Mouse (Mus musculus) intestine, embryonic 16.5 days (tissue): Measurements from ENCODE around the gene Elmo1. TPM values are rescaled to one million over a fixed set of nuclear protein-coding genes. Genes with fewer than 3 reads are reported as not detected.
A peak's percentile ranks its signal among the peaks of the same experiment; 100 is the strongest.

Source experiments
- ATAC-seq: fragments of 200-750 bp; cut with Nextera tagmentation; 2 replicates; pipeline ENCODE4 v1.8.0; 2017; ENCODE audit warnings: moderate TSS enrichment, moderate library complexity
- H3K27ac ChIP-seq: fragments of 300-500 bp; sonication (generic); 2 replicates; pipeline ENCODE4 v1.5.1; 2014; ENCODE audit warnings: mild to moderate bottlenecking, low read length
- H3K27me3 ChIP-seq: fragments of 300-500 bp; sonication (generic); replicated peaks from 2 replicates; pipeline ENCODE4 v1.6.1; 2014; ENCODE audit warnings: low read length, control low read depth, mixed read lengths; ENCODE audit not compliant: control insufficient read depth, insufficient read depth
- H3K36me3 ChIP-seq: fragments of 300-500 bp; sonication (generic); 2 replicates; pipeline ENCODE4 v1.6.1; 2014; ENCODE audit warnings: low read length, control low read depth; ENCODE audit not compliant: control insufficient read depth, insufficient read depth
- H3K4me1 ChIP-seq: fragments of 300-500 bp; sonication (generic); 2 replicates; pipeline ENCODE4 v1.6.1; 2014; ENCODE audit warnings: low read length, control low read depth, mixed read lengths; ENCODE audit not compliant: control insufficient read depth, insufficient read depth
- H3K4me2 ChIP-seq: fragments of 300-500 bp; sonication (generic); 2 replicates; pipeline ENCODE4 v1.6.1; 2014; ENCODE audit warnings: low read depth, low read length, control low read depth
- H3K4me3 ChIP-seq: fragments of 300-500 bp; sonication (generic); 2 replicates; pipeline ENCODE4 v1.5.1; 2014; ENCODE audit warnings: mild to moderate bottlenecking, low read length
- H3K9ac ChIP-seq: fragments of 300-500 bp; sonication (generic); 2 replicates; pipeline ENCODE4 v1.6.1; 2014; ENCODE audit warnings: low read depth, low read length
- H3K9me3 ChIP-seq: fragments of 300-500 bp; sonication (generic); 2 replicates; pipeline ENCODE4 v1.6.1; 2016; ENCODE audit warnings: low read length, control low read depth; ENCODE audit not compliant: control insufficient read depth
- WGBS: fragments of 180-500 bp; shearing (Covaris S2); extraction: QIAGEN DNeasy Blood & Tissue Kit; methylation state at CpG from one replicate; pipeline ENCODE4 v1.1.7; 2014; 5-methylcytosine and 5-hydroxymethylcytosine counted together
- polyA plus RNA-seq: library from polyadenylated mRNA; unstranded; fragments of >200 nt; fragmentation: Nextera tagmentation; extraction: Ambion mirVana; gene quantifications from 2 replicates; pipeline ENCODE4 v1.2.1, GENCODE M21; 2015

Gene Elmo1
- polyA plus RNA-seq, 1 experiment from 2014 or later = 14.4 TPM

- peak; percentile 74 for ATAC-seq
- H3K4me1 ChIP-seq = no peaks in the 10 kb centered on the region
- no peaks in the 10 kb centered on the region for H3K27me3 ChIP-seq
- H3K4me2 ChIP-seq = no peak overlapping the region
- H3K27ac ChIP-seq = no peak overlapping the region
- no peak overlapping the region for H3K4me3 ChIP-seq
- H3K36me3 ChIP-seq = no peaks in the 10 kb centered on the region
- no peaks in the 10 kb centered on the region for H3K9me3 ChIP-seq
- 46% methylated on average over 10 of the region's 10 CpGs for WGBS
- H3K9ac ChIP-seq = no peak overlapping the region
These were observed 422.2 kb downstream of the Elmo1 start for GRCm38 (mm10) chr13:20512317-20513240.

DNA sequence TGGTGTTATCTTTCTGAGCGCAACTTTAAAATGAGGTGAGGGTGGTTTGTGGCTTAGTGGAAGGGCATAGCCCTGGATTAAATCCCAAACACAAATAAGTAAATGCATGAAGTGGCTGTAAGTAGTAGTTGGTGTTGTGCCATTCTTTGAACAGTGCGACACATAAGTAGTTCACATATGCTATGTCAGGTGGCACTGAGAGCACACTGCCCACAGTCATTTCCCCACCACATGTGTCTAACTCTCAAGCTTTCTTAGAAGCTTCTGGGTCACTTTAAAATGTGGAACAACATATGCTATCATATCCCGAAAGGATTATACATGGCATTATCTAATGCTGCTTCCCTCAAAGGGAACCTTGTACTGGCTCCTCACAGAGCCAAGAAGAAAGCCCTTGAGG is 424.3 kb downstream of the Elmo1 start:
- no peaks in the 10 kb centered on the region for H3K4me1 ChIP-seq
- no peaks in the 10 kb centered on the region for H3K27me3 ChIP-seq
- no peak overlapping the region for H3K9ac ChIP-seq
- no peak for ATAC-seq
- no peaks in the 10 kb centered on the region for H3K9me3 ChIP-seq
- H3K36me3 ChIP-seq = no peaks in the 10 kb centered on the region
- 94% methylated on average over 3 of the region's 3 CpGs for WGBS
- H3K27ac ChIP-seq = no peak overlapping the region
- no peak overlapping the region for H3K4me2 ChIP-seq
- no peak overlapping the region for H3K4me3 ChIP-seq

- H3K27ac ChIP-seq = no peak overlapping the region
- no peaks in the 10 kb centered on the region for H3K27me3 ChIP-seq
- H3K4me1 ChIP-seq = no peaks in the 10 kb centered on the region
- WGBS = 77% methylated on average over 4 of the region's 4 CpGs
- no peaks in the 10 kb centered on the region for H3K9me3 ChIP-seq
- H3K36me3 ChIP-seq = no peaks in the 10 kb centered on the region
- no peak for ATAC-seq
- no peak overlapping the region for H3K4me3 ChIP-seq
- no peak overlapping the region for H3K4me2 ChIP-seq
- no peak overlapping the region for H3K9ac ChIP-seq
These were observed 425.7 kb downstream of the Elmo1 start for GRCm38 (mm10) chr13:20516096-20516495.

GRCm38 (mm10) chr13:20517702-20518101 is 427.3 kb downstream of the Elmo1 start:
- no peak for ATAC-seq
- H3K9ac ChIP-seq = no peak overlapping the region
- no peaks in the 10 kb centered on the region for H3K36me3 ChIP-seq
- H3K4me3 ChIP-seq = no peak overlapping the region
- no peaks in the 10 kb centered on the region for H3K4me1 ChIP-seq
- H3K9me3 ChIP-seq = no peaks in the 10 kb centered on the region
- H3K4me2 ChIP-seq = no peak overlapping the region
- WGBS = 77% methylated on average over 4 of the region's 4 CpGs
- H3K27ac ChIP-seq = no peak overlapping the region
- no peaks in the 10 kb centered on the region for H3K27me3 ChIP-seq

- Histone ChIP-seq H3K4me3 (no peak overlapping the region), H3K4me1 (no peaks in the 10 kb centered on the region), H3K4me2 (no peak overlapping the region), H3K36me3 (no peaks in the 10 kb centered on the region), H3K9me3 (no peaks in the 10 kb centered on the region), H3K9ac (no peak overlapping the region), H3K27ac (no peak overlapping the region), H3K27me3 (no peaks in the 10 kb centered on the region)
- 84% methylated on average over 3 of the region's 3 CpGs for WGBS
- ATAC-seq = no peak
These were observed 431.1 kb downstream of the Elmo1 start for GRCm38 (mm10) chr13:20521492-20521891.

- no peaks in the 10 kb centered on the region for H3K36me3 ChIP-seq
- H3K4me1 ChIP-seq = no peaks in the 10 kb centered on the region
- no peak for ATAC-seq
- H3K27ac ChIP-seq = no peak overlapping the region
- no peak overlapping the region for H3K9ac ChIP-seq
- no peaks in the 10 kb centered on the region for H3K9me3 ChIP-seq
- H3K4me3 ChIP-seq = no peak overlapping the region
- H3K4me2 ChIP-seq = no peak overlapping the region
- 84% methylated on average over 1 of the region's 1 CpGs for WGBS
- no peaks in the 10 kb centered on the region for H3K27me3 ChIP-seq
These were observed 433.3 kb downstream of the Elmo1 start for GRCm38 (mm10) chr13:20523671-20524070.

GRCm38 (mm10) chr13:20525844-20526243 is 435.4 kb downstream of the Elmo1 start:
- H3K4me3 ChIP-seq = no peak overlapping the region
- no peaks in the 10 kb centered on the region for H3K9me3 ChIP-seq
- H3K4me1 ChIP-seq = no peaks in the 10 kb centered on the region
- H3K4me2 ChIP-seq = no peak overlapping the region
- H3K27me3 ChIP-seq = no peaks in the 10 kb centered on the region
- no peak for ATAC-seq
- no peak overlapping the region for H3K27ac ChIP-seq
- WGBS = 76% methylated on average over 4 of the region's 4 CpGs
- no peaks in the 10 kb centered on the region for H3K36me3 ChIP-seq
- H3K9ac ChIP-seq = no peak overlapping the region

DNA sequence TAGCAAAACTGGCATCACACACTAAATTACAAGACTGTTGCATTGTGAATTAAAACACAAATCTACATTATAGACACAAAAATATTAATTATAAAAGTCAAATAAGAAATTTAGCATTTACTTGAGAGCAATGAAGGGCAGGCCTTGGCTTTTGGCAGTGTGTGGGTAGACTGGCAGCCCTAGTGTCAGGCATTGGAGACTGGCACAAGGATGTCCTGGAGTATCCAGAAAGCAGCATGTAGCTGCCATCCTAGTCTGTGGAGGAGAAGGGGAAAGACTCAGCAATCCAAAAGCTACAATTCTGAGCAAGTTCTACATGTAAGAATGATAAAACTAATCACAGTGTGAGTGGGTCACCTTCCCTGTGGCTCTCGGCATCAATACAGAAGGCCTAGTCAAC is 446.7 kb downstream of the Elmo1 start:
- Histone ChIP-seq H3K4me2 (no peak overlapping the region), H3K4me1 (no peaks in the 10 kb centered on the region), H3K27ac (no peak overlapping the region), H3K9me3 (no peaks in the 10 kb centered on the region), H3K4me3 (no peak overlapping the region), H3K9ac (no peak overlapping the region), H3K36me3 (no peaks in the 10 kb centered on the region), H3K27me3 (no peaks in the 10 kb centered on the region)
- WGBS = 97% methylated on average over 1 of the region's 1 CpGs
- ATAC-seq = no peak

- 71% methylated on average over 2 of the region's 2 CpGs for WGBS
These were observed 447.1 kb downstream of the Elmo1 start for GRCm38 (mm10) chr13:20537487-20537886.

More at GRCm38 (mm10) chr13:20537487-20537886, 447.1 kb downstream of the Elmo1 start:
- no peak for ATAC-seq
- H3K4me1 ChIP-seq = no peaks in the 10 kb centered on the region
- H3K9ac ChIP-seq = no peak overlapping the region
- no peak overlapping the region for H3K27ac ChIP-seq
- no peaks in the 10 kb centered on the region for H3K36me3 ChIP-seq
- H3K4me2 ChIP-seq = no peak overlapping the region
- no peaks in the 10 kb centered on the region for H3K9me3 ChIP-seq
- H3K4me3 ChIP-seq = no peak overlapping the region
- H3K27me3 ChIP-seq = no peaks in the 10 kb centered on the region
